Mouse (Mus musculus): ENCODE data around the gene Rhbdd3. TPM values are rescaled to one million over a fixed set of nuclear protein-coding genes. Genes with fewer than 3 reads are reported as not detected.

The Rhbdd3 gene
- polyA plus RNA-seq, 2 experiments, result 11.0 to 11.1 TPM

DNA sequence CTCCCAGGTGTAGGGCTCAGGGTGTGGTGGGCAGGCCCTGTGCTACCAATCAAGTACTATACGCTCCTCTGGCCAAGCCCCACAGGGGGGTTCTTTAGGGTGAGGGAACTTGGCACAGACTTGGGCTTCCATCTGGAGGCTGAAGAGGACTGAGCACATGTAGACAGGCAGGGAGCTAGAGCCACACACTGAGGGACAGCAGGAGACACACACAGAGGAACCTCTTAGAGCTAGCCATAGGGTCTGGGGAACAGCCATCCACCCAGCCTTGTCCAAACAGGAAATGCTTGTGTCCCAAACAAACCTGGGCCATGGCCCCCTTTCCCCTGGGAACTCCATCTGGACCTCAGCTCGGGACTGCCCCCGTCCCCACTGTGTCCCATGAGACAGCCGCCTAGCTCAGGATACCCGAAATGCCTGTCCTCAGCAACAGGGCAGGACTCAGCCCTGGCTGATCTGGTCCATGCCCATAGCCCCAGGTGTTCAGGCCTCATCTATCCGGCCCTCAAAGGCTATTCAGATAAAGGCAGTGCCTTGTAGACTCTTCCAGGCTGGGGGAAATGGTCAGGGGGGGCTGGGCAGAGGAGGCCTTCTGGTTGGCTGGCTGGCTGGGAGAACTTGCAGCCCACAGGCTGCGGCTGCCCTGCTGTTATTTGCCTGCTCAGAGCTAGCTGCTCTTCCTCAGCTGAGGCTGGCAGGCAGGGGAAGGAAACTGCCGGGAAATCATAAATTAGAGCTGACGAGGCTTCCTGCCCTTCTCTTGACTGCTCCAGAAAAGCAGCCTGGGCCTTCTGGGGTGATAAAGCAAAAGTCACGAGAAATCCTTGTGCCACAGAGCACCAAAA lies 56.5 kb downstream of the Rhbdd3 start:
- no peak overlapping the region for H3K27ac ChIP-seq
- H3K4me1 ChIP-seq (replicated peaks; ENCODE audit: control insufficient read depth in 2 of 2, insufficient read depth in 2 of 2, low read length in 1 of 2), result no peaks in the 10 kb centered on the region; a peak in 1 of 4 replicates
- H3K27me3 ChIP-seq (ENCODE audit: control insufficient read depth, insufficient read depth, low read length), result peaks cover 15% of the 10 kb centered on the region
- no peak for ATAC-seq (ENCODE audit: insufficient read depth)
- no peaks in the 10 kb centered on the region for H3K36me3 ChIP-seq (replicated peaks; ENCODE audit: control insufficient read depth, insufficient read depth, low read depth)
- no peaks in the 10 kb centered on the region for H3K9me3 ChIP-seq (ENCODE audit: control insufficient read depth, low read length)
- no peak overlapping the region for H3K4me3 ChIP-seq (ENCODE audit: insufficient read depth in 1 of 2, low read depth in 2 of 2, low read length in 2 of 2)
- H3K9ac ChIP-seq (replicated peaks), result no peak overlapping the region
- 34% methylated on average over 10 of the region's 10 CpGs for WGBS (ENCODE audit: insufficient replicate concordance)
- no peak overlapping the region for H3K4me2 ChIP-seq (ENCODE audit: low read depth)
- no peak for DNase-seq (ENCODE audit: low read depth in 3 of 3, low spot score in 3 of 3)
- TF ChIP-seq EP300 (IDR thresholded peaks at IDR 0.05; ENCODE audit: low read depth), result no peak
- no peak for TF ChIP-seq CTCF (IDR thresholded peaks at IDR 0.05; ENCODE audit: low read depth)

Other genes starting within 250 kb of the Rhbdd3 start
- gene Nf2, start 249.4 kb upstream of the Rhbdd3 start, polyA plus RNA-seq (2012; rRNA removed), result 9.3 and 12.1 TPM in 2 replicates
- 10.7 TPM in 2 replicates for gene Nf2, start 249.4 kb upstream of the Rhbdd3 start, polyA plus RNA-seq (2014; fragmentation: Nextera tagmentation; extraction: Ambion mirVana)
- gene Nipsnap1, start 225.0 kb upstream of the Rhbdd3 start, polyA plus RNA-seq (2012; rRNA removed), result 33.2 and 41.9 TPM in 2 replicates
- gene Nipsnap1, start 225.0 kb upstream of the Rhbdd3 start, polyA plus RNA-seq (2014; fragmentation: Nextera tagmentation; extraction: Ambion mirVana), result 63.4 and 70.2 TPM in 2 replicates
- gene Thoc5, start 203.6 kb upstream of the Rhbdd3 start, polyA plus RNA-seq (2012; rRNA removed), result 12.8 and 17.2 TPM in 2 replicates
- gene Thoc5, start 203.6 kb upstream of the Rhbdd3 start, polyA plus RNA-seq (2014; fragmentation: Nextera tagmentation; extraction: Ambion mirVana), result 15.9 and 19.3 TPM in 2 replicates
- 0.08 and 0.16 TPM in 2 replicates for gene Nefh, start 150.9 kb upstream of the Rhbdd3 start, polyA plus RNA-seq (2012; rRNA removed)
- 0.22 and 0.29 TPM in 2 replicates for gene Nefh, start 150.9 kb upstream of the Rhbdd3 start, polyA plus RNA-seq (2014; fragmentation: Nextera tagmentation; extraction: Ambion mirVana)
- gene Ap1b1, start 112.1 kb upstream of the Rhbdd3 start, polyA plus RNA-seq (2012; rRNA removed), result 54.1 and 58.8 TPM in 2 replicates
- 64.1 and 77.8 TPM in 2 replicates for gene Ap1b1, start 112.1 kb upstream of the Rhbdd3 start, polyA plus RNA-seq (2014; fragmentation: Nextera tagmentation; extraction: Ambion mirVana)
- 0.21 and 0.32 TPM in 2 replicates for gene Rasl10a, start 40.8 kb upstream of the Rhbdd3 start, polyA plus RNA-seq (2012; rRNA removed)
- gene Rasl10a, start 40.8 kb upstream of the Rhbdd3 start, polyA plus RNA-seq (2014; fragmentation: Nextera tagmentation; extraction: Ambion mirVana), result 0.34 and 0.38 TPM in 2 replicates
- 10.9 and 11.3 TPM in 2 replicates for gene Gas2l1, start 33.6 kb upstream of the Rhbdd3 start, polyA plus RNA-seq (2012; rRNA removed)
- gene Gas2l1, start 33.6 kb upstream of the Rhbdd3 start, polyA plus RNA-seq (2014; fragmentation: Nextera tagmentation; extraction: Ambion mirVana), result 12.1 and 17.1 TPM in 2 replicates
- 185 and 220 TPM in 2 replicates for gene Ewsr1, start 340 bp downstream of the Rhbdd3 start, polyA plus RNA-seq (2012; rRNA removed)
- gene Ewsr1, start 340 bp downstream of the Rhbdd3 start, polyA plus RNA-seq (2014; fragmentation: Nextera tagmentation; extraction: Ambion mirVana), result 113 and 132 TPM in 2 replicates
- 1.3 and 1.5 TPM in 2 replicates for gene Emid1, start 53.3 kb downstream of the Rhbdd3 start, polyA plus RNA-seq (2012; rRNA removed)
- gene Emid1, start 53.3 kb downstream of the Rhbdd3 start, polyA plus RNA-seq (2014; fragmentation: Nextera tagmentation; extraction: Ambion mirVana), result 1.3 and 1.9 TPM in 2 replicates
- 0.95 and 1.0 TPM in 2 replicates for gene Kremen1, start 162.6 kb downstream of the Rhbdd3 start, polyA plus RNA-seq (2012; rRNA removed)
- gene Kremen1, start 162.6 kb downstream of the Rhbdd3 start, polyA plus RNA-seq (2014; fragmentation: Nextera tagmentation; extraction: Ambion mirVana), result 0.47 and 0.77 TPM in 2 replicates